Mouse (Mus musculus): ENCODE measurements at regions not wholly inside any gene's neighbourhood (a gene's known extent, or its start where the extent isn't known, plus 50 kb on each side); places are given as distances from the start of the nearest gene placed in this dataset.

GRCm38 (mm10) chr2:11399411-11399810 is 154.5 kb downstream of the Pfkfb3 start:
- Histone ChIP-seq H3K27me3 (ENCODE audit: control insufficient read depth, insufficient read depth, low read length) (no peaks in the 10 kb centered on the region), H3K4me2 (replicated peaks; ENCODE audit: low read depth, low read length, severe bottlenecking) (no peak overlapping the region), H3K4me3 (replicated peaks; ENCODE audit: low read length) (no peak overlapping the region), H3K4me1 (ENCODE audit: control insufficient read depth, insufficient read depth, low read length) (no peaks in the 10 kb centered on the region), H3K9ac (ENCODE audit: low read depth, low read length, severe bottlenecking) (no peak overlapping the region), H3K36me3 (ENCODE audit: control insufficient read depth, insufficient read depth, low read length) (no peaks in the 10 kb centered on the region), H3K27ac (replicated peaks; ENCODE audit: low read depth, low read length) (no peak overlapping the region), H3K9me3 (ENCODE audit: control insufficient read depth, low read length) (no peaks in the 10 kb centered on the region)
- no peak for DNase-seq (ENCODE audit: low spot score)
- ATAC-seq (ENCODE audit: low FRiP score, low read depth) = no peak
- TF ChIP-seq POLR2A (IDR thresholded peaks at IDR 0.05; ENCODE audit: borderline replicate concordance, extremely low read depth, insufficient read depth, insufficient read length) = no peak
- WGBS = 92% methylated on average over 3 of the region's 3 CpGs

- H3K4me3 ChIP-seq (replicated peaks; ENCODE audit: low read length) = no peak overlapping the region
- no peak overlapping the region for H3K9ac ChIP-seq (ENCODE audit: low read depth, low read length, severe bottlenecking)
- no peak overlapping the region for H3K4me2 ChIP-seq (replicated peaks; ENCODE audit: low read depth, low read length, severe bottlenecking)
- no peak for TF ChIP-seq POLR2A (IDR thresholded peaks at IDR 0.05; ENCODE audit: borderline replicate concordance, extremely low read depth, insufficient read depth, insufficient read length)
- WGBS = 86% methylated on average over 6 of the region's 6 CpGs
- H3K27ac ChIP-seq (replicated peaks; ENCODE audit: low read depth, low read length) = no peak overlapping the region
- H3K27me3 ChIP-seq (ENCODE audit: control insufficient read depth, insufficient read depth, low read length) = no peaks in the 10 kb centered on the region
- no peak for DNase-seq (ENCODE audit: low spot score)
- no peak for ATAC-seq (ENCODE audit: low FRiP score, low read depth)
- H3K4me1 ChIP-seq (ENCODE audit: control insufficient read depth, insufficient read depth, low read length) = no peaks in the 10 kb centered on the region
- H3K36me3 ChIP-seq (ENCODE audit: control insufficient read depth, insufficient read depth, low read length) = no peaks in the 10 kb centered on the region
- H3K9me3 ChIP-seq (ENCODE audit: control insufficient read depth, low read length) = no peaks in the 10 kb centered on the region
These were observed 154.9 kb downstream of the Pfkfb3 start for GRCm38 (mm10) chr2:11398949-11399348.

- ATAC-seq (ENCODE audit: low FRiP score, low read depth) (no peak), DNase-seq (ENCODE audit: low spot score) (no peak)
These were observed 155.5 kb downstream of the Pfkfb3 start for GRCm38 (mm10) chr2:11398391-11398790.

GRCm38 (mm10) chr2:11396835-11397234 is 157.0 kb downstream of the Pfkfb3 start:
- Histone ChIP-seq H3K9me3 (ENCODE audit: control insufficient read depth, low read length) (no peaks in the 10 kb centered on the region), H3K4me3 (replicated peaks; ENCODE audit: low read length) (no peak overlapping the region), H3K4me1 (ENCODE audit: control insufficient read depth, insufficient read depth, low read length) (no peaks in the 10 kb centered on the region), H3K4me2 (replicated peaks; ENCODE audit: low read depth, low read length, severe bottlenecking) (no peak overlapping the region), H3K36me3 (ENCODE audit: control insufficient read depth, insufficient read depth, low read length) (no peaks in the 10 kb centered on the region), H3K27me3 (ENCODE audit: control insufficient read depth, insufficient read depth, low read length) (no peaks in the 10 kb centered on the region), H3K27ac (replicated peaks; ENCODE audit: low read depth, low read length) (no peak overlapping the region), H3K9ac (ENCODE audit: low read depth, low read length, severe bottlenecking) (no peak overlapping the region)
- 88% methylated on average over 3 of the region's 3 CpGs for WGBS
- TF ChIP-seq POLR2A (IDR thresholded peaks at IDR 0.05; ENCODE audit: borderline replicate concordance, extremely low read depth, insufficient read depth, insufficient read length) = no peak
- no peak for DNase-seq (ENCODE audit: low spot score)
- ATAC-seq (ENCODE audit: low FRiP score, low read depth) = no peak

More at GRCm38 (mm10) chr2:11398391-11398790, 155.5 kb downstream of the Pfkfb3 start:
- no peaks in the 10 kb centered on the region for H3K36me3 ChIP-seq (ENCODE audit: control insufficient read depth, insufficient read depth, low read length)
- no peaks in the 10 kb centered on the region for H3K4me1 ChIP-seq (ENCODE audit: control insufficient read depth, insufficient read depth, low read length)
- no peaks in the 10 kb centered on the region for H3K27me3 ChIP-seq (ENCODE audit: control insufficient read depth, insufficient read depth, low read length)
- no peak overlapping the region for H3K27ac ChIP-seq (replicated peaks; ENCODE audit: low read depth, low read length)
- no peak overlapping the region for H3K4me2 ChIP-seq (replicated peaks; ENCODE audit: low read depth, low read length, severe bottlenecking)
- WGBS = 74% methylated on average over 6 of the region's 6 CpGs
- H3K4me3 ChIP-seq (replicated peaks; ENCODE audit: low read length) = no peak overlapping the region
- H3K9me3 ChIP-seq (ENCODE audit: control insufficient read depth, low read length) = no peaks in the 10 kb centered on the region
- TF ChIP-seq POLR2A (IDR thresholded peaks at IDR 0.05; ENCODE audit: borderline replicate concordance, extremely low read depth, insufficient read depth, insufficient read length) = no peak
- no peak overlapping the region for H3K9ac ChIP-seq (ENCODE audit: low read depth, low read length, severe bottlenecking)

GRCm38 (mm10) chr2:11394675-11395349 is 159.1 kb downstream of the Pfkfb3 start:
- DNase-seq (ENCODE audit: low spot score) (no peak), ATAC-seq (ENCODE audit: low FRiP score, low read depth) (no peak)
- WGBS = 57% methylated on average over 4 of the region's 5 CpGs
- no peak overlapping the region for H3K9ac ChIP-seq (ENCODE audit: low read depth, low read length, severe bottlenecking)
- no peaks in the 10 kb centered on the region for H3K27me3 ChIP-seq (ENCODE audit: control insufficient read depth, insufficient read depth, low read length)
- no peak overlapping the region for H3K27ac ChIP-seq (replicated peaks; ENCODE audit: low read depth, low read length)
- TF ChIP-seq POLR2A (IDR thresholded peaks at IDR 0.05; ENCODE audit: borderline replicate concordance, extremely low read depth, insufficient read depth, insufficient read length) = no peak
- no peaks in the 10 kb centered on the region for H3K4me1 ChIP-seq (ENCODE audit: control insufficient read depth, insufficient read depth, low read length)
- H3K9me3 ChIP-seq (ENCODE audit: control insufficient read depth, low read length) = no peaks in the 10 kb centered on the region
- no peak overlapping the region for H3K4me2 ChIP-seq (replicated peaks; ENCODE audit: low read depth, low read length, severe bottlenecking)
- H3K4me3 ChIP-seq (replicated peaks; ENCODE audit: low read length) = no peak overlapping the region
- H3K36me3 ChIP-seq (ENCODE audit: control insufficient read depth, insufficient read depth, low read length) = no peaks in the 10 kb centered on the region

Measured in limb, embryonic 14.5 days (tissue).